Mouse (Mus musculus): ENCODE measurements around the gene Atp9a.
A peak's percentile ranks its signal among the peaks of the same experiment; 100 is the strongest.

Atp9a gene

GRCm38 (mm10) chr2:168679381-168680199 is 62.6 kb downstream of the Atp9a start:
- no peak for DNase-seq

DNA sequence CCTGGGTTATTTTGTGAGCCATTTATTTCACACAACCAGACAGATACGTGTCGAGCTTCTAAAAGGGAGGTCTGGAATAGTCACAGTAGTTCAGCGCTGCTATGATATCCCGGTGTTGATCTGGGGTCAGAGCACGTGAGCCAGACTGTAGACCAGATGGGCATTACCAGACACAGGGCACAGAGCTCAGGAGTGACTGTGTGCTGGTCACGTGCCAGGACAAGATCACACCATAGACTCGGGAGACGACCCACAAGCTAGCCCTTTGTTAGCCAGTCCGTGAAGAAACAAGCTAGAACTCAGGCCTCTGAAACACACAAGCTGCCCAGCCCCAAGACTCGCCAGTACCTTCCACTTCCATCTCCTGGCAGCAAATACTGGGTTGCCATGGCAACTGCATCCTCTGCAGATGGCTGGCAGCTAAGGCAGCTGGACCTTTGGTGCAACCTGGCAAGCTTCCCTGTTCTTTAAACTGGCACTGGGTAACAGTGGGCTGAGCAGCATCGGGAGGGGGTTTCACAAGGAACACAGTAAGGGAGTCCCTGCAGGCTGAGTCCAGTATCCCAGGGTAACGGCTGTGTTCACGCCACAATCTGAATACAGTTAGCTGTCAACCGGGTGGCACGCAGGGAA is 63.4 kb downstream of the Atp9a start:
- DNase-seq = peak; percentile 91

GRCm38 (mm10) chr2:168677650-168678049 is 64.6 kb downstream of the Atp9a start:
- DNase-seq = peak; percentile 95

DNA sequence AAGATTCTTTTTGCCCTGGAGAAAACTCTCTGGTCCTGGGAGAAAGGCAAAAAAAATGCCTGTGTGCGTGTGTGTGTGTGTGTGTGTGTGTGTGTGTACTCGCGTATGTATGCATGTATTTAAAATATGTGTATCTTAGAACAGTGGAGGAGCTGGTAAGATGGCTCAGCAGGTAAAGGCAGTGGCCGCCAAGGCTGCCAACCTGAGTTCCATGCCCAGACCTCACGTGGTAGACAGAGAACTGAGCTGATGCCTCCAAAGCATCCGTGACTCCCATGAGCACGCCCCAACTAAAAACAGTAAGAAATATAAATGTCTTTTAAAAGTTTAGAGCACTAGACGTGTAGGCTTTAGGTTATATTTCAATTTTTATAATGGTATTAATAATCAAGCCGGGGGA is 70.5 kb downstream of the Atp9a start:
- no peak for DNase-seq

GRCm38 (mm10) chr2:168670241-168670640 is 72.0 kb downstream of the Atp9a start:
- DNase-seq = no peak

GRCm38 (mm10) chr2:168669762-168670161 is 72.4 kb downstream of the Atp9a start:
- DNase-seq = no peak

DNA sequence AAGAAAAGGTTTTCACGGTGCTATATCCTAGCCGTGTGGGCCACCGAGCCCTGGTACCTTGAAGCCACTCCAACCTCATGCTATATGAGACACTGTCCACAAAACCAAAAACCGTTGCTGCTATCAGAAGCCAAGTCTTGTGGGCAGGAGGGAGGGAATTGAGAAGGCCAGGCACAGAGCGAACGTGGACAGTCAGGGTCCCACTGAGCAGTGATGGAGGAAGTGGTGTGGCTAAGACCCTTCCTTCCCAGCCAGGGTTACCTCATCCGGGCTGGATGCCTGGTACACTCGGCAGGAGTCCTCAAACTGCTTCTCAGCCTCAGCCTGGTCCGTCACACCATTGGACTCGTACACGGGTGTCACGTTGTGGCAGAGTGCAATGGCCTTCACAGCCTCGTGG is 74.5 kb downstream of the Atp9a start:
- DNase-seq = no peak

DNA sequence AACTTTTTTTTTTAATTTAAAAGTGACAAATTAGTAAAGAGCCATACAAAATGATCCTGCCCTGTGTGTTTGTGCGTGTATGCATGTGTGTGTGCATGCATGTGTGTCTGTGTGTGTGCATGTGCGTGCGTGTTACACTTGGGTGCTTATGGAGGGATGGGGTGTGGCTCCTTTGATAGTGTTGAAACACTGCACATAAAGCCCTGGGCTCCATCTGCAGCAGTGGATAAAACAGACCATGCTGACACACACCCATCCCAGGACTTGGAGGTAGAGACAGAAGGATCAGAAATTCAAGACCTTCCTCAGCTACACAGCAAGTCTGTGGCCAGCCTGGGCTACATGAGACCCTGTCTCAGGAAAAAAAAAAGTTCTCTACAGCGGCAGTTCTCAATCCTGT is 76.5 kb downstream of the Atp9a start:
- DNase-seq = no peak

DNA sequence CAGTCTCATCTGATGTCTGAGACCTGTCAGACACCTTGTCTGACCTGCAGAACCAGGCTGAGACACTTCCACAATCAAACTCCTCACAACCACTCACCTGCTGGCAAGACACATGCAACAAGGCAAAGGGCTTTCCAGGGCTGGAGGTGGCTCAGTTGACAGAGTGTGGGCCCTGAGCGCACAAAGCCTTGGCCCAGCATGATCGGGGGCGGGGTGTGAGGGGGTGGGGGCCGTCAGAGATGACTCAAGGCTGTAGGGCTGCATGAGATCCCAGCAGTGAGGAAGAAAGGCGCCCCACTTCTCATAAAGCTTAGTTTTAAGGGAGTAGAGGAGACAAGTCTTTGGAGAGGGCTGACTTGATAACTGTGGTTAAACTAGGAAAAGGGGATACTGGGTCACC is 78.5 kb downstream of the Atp9a start:
- DNase-seq = no peak

GRCm38 (mm10) chr2:168663216-168663615 is 79.0 kb downstream of the Atp9a start:
- no peak for DNase-seq

- no peak for DNase-seq
Measured at GRCm38 (mm10) chr2:168661802-168662201, 80.4 kb downstream of the Atp9a start.

GRCm38 (mm10) chr2:168660344-168660743 is 81.9 kb downstream of the Atp9a start:
- DNase-seq = no peak

GRCm38 (mm10) chr2:168658551-168658950 is 83.7 kb downstream of the Atp9a start:
- DNase-seq = no peak

GRCm38 (mm10) chr2:168656569-168657308 is 85.5 kb downstream of the Atp9a start:
- no peak for DNase-seq

GRCm38 (mm10) chr2:168654983-168655669 is 87.1 kb downstream of the Atp9a start:
- DNase-seq = no peak

- DNase-seq = no peak
Measured at GRCm38 (mm10) chr2:168654482-168654881, 87.7 kb downstream of the Atp9a start.

GRCm38 (mm10) chr2:168651757-168652156 is 90.5 kb downstream of the Atp9a start:
- no peak for DNase-seq

DNA sequence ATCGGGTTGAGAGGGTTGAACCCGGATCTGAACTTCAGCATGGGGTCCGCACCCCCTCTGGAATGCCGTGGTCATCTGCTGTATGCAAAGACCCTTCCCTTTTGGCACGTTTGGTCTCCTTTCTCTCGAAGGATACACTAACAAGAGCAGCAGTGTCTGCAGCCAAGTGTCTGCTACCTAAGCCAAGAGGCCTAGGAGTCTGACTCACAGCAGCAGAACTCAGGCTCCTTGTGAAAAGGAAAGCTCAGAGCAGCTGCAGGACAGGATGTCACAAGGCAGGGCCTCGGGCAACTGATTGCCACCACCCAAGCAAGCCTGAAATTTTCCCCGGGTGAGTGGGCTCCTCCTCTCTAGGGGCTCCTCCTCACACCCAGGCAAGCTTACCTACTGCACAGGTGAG is 94.0 kb downstream of the Atp9a start:
- no peak for DNase-seq

- no peak for DNase-seq
Measured at GRCm38 (mm10) chr2:168644855-168645254, 97.4 kb downstream of the Atp9a start.

DNA sequence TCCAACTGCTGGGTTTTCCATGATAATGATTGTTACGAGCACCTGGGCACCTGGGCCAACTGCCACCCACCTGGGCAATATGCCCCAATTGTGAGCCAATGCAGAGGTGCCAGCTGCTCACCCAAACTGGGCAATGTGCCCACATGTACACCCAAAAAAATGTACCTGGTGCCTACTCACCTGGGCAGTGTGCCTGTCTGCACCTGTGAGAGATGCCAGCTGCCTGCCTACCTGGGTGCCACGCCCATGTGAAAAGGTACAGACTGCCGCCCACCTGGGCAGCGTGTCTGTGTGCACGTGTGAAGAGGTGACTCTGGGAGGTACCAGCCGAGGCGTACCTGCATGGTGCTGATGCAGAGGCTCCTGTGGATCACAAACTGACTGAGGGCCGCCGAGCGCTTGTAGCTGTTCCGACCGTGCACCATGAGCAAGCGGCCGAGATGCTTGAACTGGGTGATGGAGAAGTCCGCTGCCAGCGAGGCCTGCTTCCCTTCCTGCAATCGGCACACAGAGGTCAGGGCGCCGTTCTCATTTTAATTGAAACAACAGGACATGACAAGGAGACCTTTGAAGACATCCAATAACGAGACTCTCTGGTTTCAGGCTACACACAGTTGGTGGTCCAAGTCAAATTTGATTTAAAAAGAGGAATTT is 98.6 kb downstream of the Atp9a start:
- no peak for DNase-seq

DNA sequence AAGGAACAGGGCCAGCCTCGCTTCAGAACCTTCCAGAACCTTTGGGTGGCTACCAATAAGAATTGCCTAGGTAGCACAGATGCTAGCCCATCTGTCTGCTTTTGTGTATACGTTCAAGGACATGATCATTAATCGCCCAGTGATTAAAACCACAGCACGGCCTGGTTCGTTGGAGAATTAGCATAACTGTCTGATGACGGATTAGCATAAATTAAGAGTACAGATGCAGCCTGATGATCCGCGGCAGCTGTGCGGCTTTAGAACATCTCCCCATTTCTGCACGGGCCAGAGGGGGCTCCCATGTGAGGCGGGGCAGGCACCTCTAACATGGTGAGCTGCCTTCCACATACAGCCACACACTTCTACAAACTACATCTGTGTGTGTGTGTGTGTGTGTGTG is 100.0 kb downstream of the Atp9a start:
- DNase-seq = no peak

- no peak for DNase-seq
Measured at GRCm38 (mm10) chr2:168640460-168640859, 101.7 kb downstream of the Atp9a start.

- DNase-seq = no peak
Measured at GRCm38 (mm10) chr2:168634881-168635280, 107.3 kb downstream of the Atp9a start.

Measured in cerebellum, adult 11-12 months (tissue).